Mouse (Mus musculus) liver, embryonic 14.5 days (tissue): ENCODE data around the gene Tsc22d2. TPM values are rescaled to one million over a fixed set of nuclear protein-coding genes. Genes with fewer than 3 reads are reported as not detected.
A peak's percentile ranks its signal among the peaks of the same experiment; 100 is the strongest.

Source experiments
- ATAC-seq: fragments of 200-750 bp; cut with Nextera tagmentation; 2 replicates; pipeline ENCODE4 v1.8.0; 2017; ENCODE audit warnings: moderate number of reproducible peaks, mild to moderate bottlenecking, moderate library complexity; ENCODE audit not compliant: insufficient read depth
- DNase-seq, 3 experiments: peaks; one replicate each; pipeline ENCODE4 v3.0.0-alpha.2; 2012 to 2013; ENCODE audit warnings: low read depth in 3 of 3, low spot score in 3 of 3
- H3K27ac ChIP-seq: fragments of 300-500 bp; sonication (generic); 2 replicates; pipeline ENCODE4 v1.5.1; 2014; ENCODE audit warnings: moderate library complexity, mild to moderate bottlenecking, control low read depth, inconsistent platforms
- H3K27me3 ChIP-seq: fragments of 300-500 bp; sonication (generic); 2 replicates; pipeline ENCODE4 v1.6.1; 2014; ENCODE audit warnings: mild to moderate bottlenecking, low read length, moderate library complexity; ENCODE audit not compliant: control insufficient read depth, insufficient read depth
- H3K36me3 ChIP-seq: fragments of 300-500 bp; sonication (generic); replicated peaks from 2 replicates; pipeline ENCODE4 v1.6.1; 2014; ENCODE audit warnings: low read depth; ENCODE audit not compliant: control insufficient read depth, insufficient read depth
- H3K4me1 ChIP-seq, 2 experiments: fragments of 200-500 bp in 1 of 2; fragments of 300-500 bp in 1 of 2; sonication (generic) in 1 of 2; replicated peaks; 2 replicates each; pipeline ENCODE4 v1.6.1; 2012 to 2014; ENCODE audit warnings: antibody characterized with exemption in 1 of 2, inconsistent platforms in 1 of 2, low read length in 1 of 2; ENCODE audit not compliant: control insufficient read depth in 2 of 2, insufficient read depth in 2 of 2
- H3K4me2 ChIP-seq: fragments of 300-500 bp; sonication (generic); 2 replicates; pipeline ENCODE4 v1.6.1; 2014; ENCODE audit warnings: low read depth, mild to moderate bottlenecking, control low read depth, moderate library complexity
- H3K4me3 ChIP-seq, 2 experiments: fragments of 200-500 bp in 1 of 2; fragments of 300-500 bp in 1 of 2; sonication (generic) in 1 of 2; 2 replicates each; pipeline ENCODE4 v1.5.1; 2012 to 2014; ENCODE audit warnings: low read depth in 2 of 2, low read length in 2 of 2, mild to moderate bottlenecking in 2 of 2, control low read depth in 1 of 2, inconsistent platforms in 1 of 2, moderate library complexity in 1 of 2; ENCODE audit not compliant: insufficient read depth in 1 of 2
- H3K9ac ChIP-seq: fragments of 300-500 bp; sonication (generic); replicated peaks from 2 replicates; pipeline ENCODE4 v1.6.1; 2014; ENCODE audit warnings: mild to moderate bottlenecking, control low read depth, moderate library complexity
- H3K9me3 ChIP-seq: fragments of 300-500 bp; sonication (generic); 2 replicates; pipeline ENCODE4 v1.6.1; 2016; ENCODE audit warnings: low read length, mixed read lengths; ENCODE audit not compliant: control insufficient read depth
- CTCF ChIP-seq: IDR thresholded peaks from 2 replicates; pipeline ENCODE4 v1.5.1; 2016; ENCODE audit warnings: antibody characterized with exemption, low read depth, control low read depth
- EP300 ChIP-seq: IDR thresholded peaks from 2 replicates; pipeline ENCODE4 v1.6.1; 2016; ENCODE audit warnings: antibody characterized with exemption, low read depth
- WGBS: fragments of 180-500 bp; shearing (Covaris S2); extraction: QIAGEN DNeasy Blood & Tissue Kit; methylation state at CpG from one replicate; pipeline ENCODE4 v1.1.7; 2014; ENCODE audit not compliant: insufficient replicate concordance; 5-methylcytosine and 5-hydroxymethylcytosine counted together
- polyA plus RNA-seq, 2 experiments: library from polyadenylated mRNA; depleted of rRNA in 1 of 2; stranded (reverse) in 1 of 2; unstranded in 1 of 2; fragments of >200 nt; fragmentation: Nextera tagmentation in 1 of 2; extraction: Ambion mirVana in 1 of 2; gene quantifications; 2 replicates each; pipeline versions ENCODE4 v1.2.1 to v1.2.3; 2012 to 2014

The Tsc22d2 gene
- polyA plus RNA-seq, 2 experiments: 4.3 TPM

DNA sequence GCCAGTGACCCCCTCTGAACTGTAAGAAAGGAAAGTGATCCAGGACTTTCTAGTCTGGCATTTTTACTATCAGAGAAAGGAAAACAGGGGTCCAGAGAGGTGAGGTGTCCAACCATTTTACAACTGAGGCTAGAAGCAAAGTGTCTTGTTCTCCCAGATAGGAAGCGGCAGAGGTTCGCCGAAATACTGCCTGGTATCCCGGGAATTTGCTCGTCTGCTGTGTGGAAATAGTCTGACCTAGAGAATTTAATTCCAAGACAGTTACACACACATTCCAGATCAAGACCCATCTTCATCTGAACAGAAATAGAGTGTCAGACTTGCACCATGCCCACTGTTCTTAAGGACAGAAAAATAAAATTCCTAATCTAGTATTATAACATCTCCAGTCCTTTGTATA is 16.0 kb upstream of the Tsc22d2 start:
- no peaks in the 10 kb centered on the region for H3K27me3 ChIP-seq
- TF ChIP-seq CTCF (no peak), EP300 (no peak)
- DNase-seq (no peak), ATAC-seq (no peak)
- no peak overlapping the region for H3K4me2 ChIP-seq
- H3K4me3 ChIP-seq: no peak overlapping the region
- no peaks in the 10 kb centered on the region for H3K36me3 ChIP-seq
- H3K27ac ChIP-seq: no peak overlapping the region
- H3K4me1 ChIP-seq: no peaks in the 10 kb centered on the region
- no peaks in the 10 kb centered on the region for H3K9me3 ChIP-seq
- no peak overlapping the region for H3K9ac ChIP-seq
- WGBS: 74% methylated on average over 5 of the region's 5 CpGs

- ATAC-seq (no peak), DNase-seq (no peak)
- WGBS: 52% methylated on average over 3 of the region's 3 CpGs
- TF ChIP-seq EP300 (no peak), CTCF (no peak)
- Histone ChIP-seq H3K9ac (no peak overlapping the region), H3K4me1 (no peaks in the 10 kb centered on the region), H3K27ac (no peak overlapping the region), H3K27me3 (no peaks in the 10 kb centered on the region), H3K36me3 (no peaks in the 10 kb centered on the region), H3K4me3 (no peak overlapping the region), H3K4me2 (no peak overlapping the region), H3K9me3 (no peaks in the 10 kb centered on the region)
Observed at GRCm38 (mm10) chr3:58399931-58400330, 14.6 kb upstream of the Tsc22d2 start.

- DNase-seq: no peak
- Histone ChIP-seq H3K9me3 (no peaks in the 10 kb centered on the region), H3K27me3 (no peaks in the 10 kb centered on the region), H3K4me2 (no peak overlapping the region), H3K36me3 (no peaks in the 10 kb centered on the region), H3K27ac (no peak overlapping the region), H3K9ac (no peak overlapping the region), H3K4me1 (peaks cover 3 to 4% of the 10 kb centered on the region in 2 experiments; a peak in 3 of 4 replicates), H3K4me3 (no peak overlapping the region)
- TF ChIP-seq EP300 (no peak), CTCF (no peak)
- no peak for ATAC-seq
Observed at GRCm38 (mm10) chr3:58411669-58412068, 2.8 kb upstream of the Tsc22d2 start.

DNA sequence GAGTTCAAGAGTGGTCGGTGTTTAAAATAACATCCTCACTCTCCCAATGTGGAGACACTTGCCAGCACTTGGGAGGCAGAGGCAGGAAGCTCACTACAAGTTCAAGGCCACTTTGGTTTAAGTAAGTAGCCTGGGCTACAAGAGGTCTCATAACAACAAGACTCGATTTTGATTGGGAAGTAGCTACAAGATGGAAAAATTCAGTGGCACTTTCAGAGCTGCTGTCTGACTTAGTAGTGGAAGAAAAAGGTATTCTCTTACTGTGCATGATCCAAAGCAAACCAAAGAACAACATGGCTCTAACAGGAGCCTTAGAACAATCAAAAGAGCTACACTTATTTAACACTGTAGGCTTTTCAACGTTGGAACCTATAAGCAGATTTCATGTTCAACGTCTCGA is 844 bp upstream of the Tsc22d2 start:
- Histone ChIP-seq H3K4me1 (peaks cover 3 to 4% of the 10 kb centered on the region in 2 experiments; a peak in 3 of 4 replicates), H3K27me3 (no peaks in the 10 kb centered on the region), H3K36me3 (no peaks in the 10 kb centered on the region), H3K4me3 (peak overlapping the region; percentile 92 to 94), H3K27ac (peak overlapping the region; percentile 42; the same call in 1 of the 2 replicates), H3K9ac (peak overlapping the region; percentile 89), H3K9me3 (no peaks in the 10 kb centered on the region), H3K4me2 (peak overlapping the region; percentile 83)
- no peak for DNase-seq
- ATAC-seq: no peak
- whole genome bisulfite sequencing: 31% methylated on average over 5 of the region's 5 CpGs
- TF ChIP-seq CTCF (no peak), EP300 (no peak)

GRCm38 (mm10) chr3:58414986-58415883 is 720 bp downstream of the Tsc22d2 start:
- H3K4me3 ChIP-seq: peak overlapping the region; percentile 76 to 94
- no peaks in the 10 kb centered on the region for H3K27me3 ChIP-seq
- no peaks in the 10 kb centered on the region for H3K9me3 ChIP-seq
- peak overlapping the region; percentile 88 for H3K27ac ChIP-seq
- H3K4me1 ChIP-seq: peaks cover 3 to 4% of the 10 kb centered on the region in 2 experiments; a peak in 3 of 4 replicates
- WGBS: under 1% methylated on average over 97 of the region's 113 CpGs
- ATAC-seq (peak; percentile 63), DNase-seq (peak; percentile 29 to 46 (median 42))
- TF ChIP-seq EP300 (no peak), CTCF (no peak)
- peak overlapping the region; percentile 89 for H3K9ac ChIP-seq
- H3K4me2 ChIP-seq: peak overlapping the region; percentile 83
- H3K36me3 ChIP-seq: no peaks in the 10 kb centered on the region
